Mouse (Mus musculus) ES-Bruce4 (cell line): ENCODE measurements around the gene Pcp4l1.

Source experiments
- CTCF ChIP-seq: IDR thresholded peaks from one replicate; pipeline ENCODE4 v1.8.1; 2011; ENCODE audit warnings: low read depth, low read length
- EP300 ChIP-seq: IDR thresholded peaks from 2 replicates; pipeline ENCODE4 v1.6.1; 2011; ENCODE audit warnings: low read depth, low read length; ENCODE audit not compliant: insufficient read depth
- POLR2A ChIP-seq: IDR thresholded peaks from one replicate; pipeline ENCODE4 v1.8.1; 2011; ENCODE audit warnings: low read length; ENCODE audit not compliant: insufficient read depth

DNA sequence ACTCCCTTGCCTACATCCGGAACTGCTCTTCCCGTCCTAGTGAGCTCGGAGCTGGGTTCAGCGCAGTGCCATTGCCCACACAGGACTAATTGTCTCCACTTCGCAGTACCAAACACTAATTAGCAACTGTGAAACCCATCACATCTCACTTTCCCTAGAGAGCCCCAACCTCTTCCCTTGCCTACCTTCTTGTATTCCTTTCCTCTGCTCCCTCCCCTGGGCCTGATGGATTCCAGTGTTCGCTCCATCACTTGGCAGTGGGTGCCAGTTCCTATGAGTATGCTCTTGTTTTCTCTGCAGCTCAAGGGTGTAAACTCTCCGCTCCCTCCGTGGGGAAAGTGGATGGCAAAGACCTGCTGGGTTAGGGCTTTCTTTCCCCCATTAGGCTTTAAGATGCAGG lies 10.4 kb downstream of the Pcp4l1 start:
- TF ChIP-seq CTCF (no peak), EP300 (no peak), POLR2A (no peak)
